Mouse (Mus musculus) lung, embryonic 16.5 days (tissue): ENCODE data around the gene Nfkb1. TPM values are rescaled to one million over a fixed set of nuclear protein-coding genes. Genes with fewer than 3 reads are reported as not detected.

Source experiments
- ATAC-seq: fragments of 200-750 bp; cut with Nextera tagmentation; 2 replicates; pipeline ENCODE4 v1.8.0; 2017; ENCODE audit warnings: low read depth, mild to moderate bottlenecking, moderate library complexity
- H3K27ac ChIP-seq: fragments of 300-500 bp; sonication (generic); 2 replicates; pipeline ENCODE4 v1.5.1; 2014; ENCODE audit warnings: mild to moderate bottlenecking, control low read depth, low read length
- H3K27me3 ChIP-seq: fragments of 300-500 bp; sonication (generic); 2 replicates; pipeline ENCODE4 v1.6.1; 2014; ENCODE audit warnings: low read depth, low read length, mixed read lengths; ENCODE audit not compliant: control insufficient read depth, insufficient read depth
- H3K36me3 ChIP-seq: fragments of 300-500 bp; sonication (generic); 2 replicates; pipeline ENCODE4 v1.6.1; 2014; ENCODE audit warnings: low read length; ENCODE audit not compliant: control insufficient read depth, insufficient read depth
- H3K4me1 ChIP-seq: fragments of 300-500 bp; sonication (generic); replicated peaks from 2 replicates; pipeline ENCODE4 v1.6.1; 2014; ENCODE audit warnings: low read length, mixed read lengths; ENCODE audit not compliant: control insufficient read depth, insufficient read depth
- H3K4me2 ChIP-seq: fragments of 300-500 bp; sonication (generic); 2 replicates; pipeline ENCODE4 v1.6.1; 2014; ENCODE audit warnings: low read depth, low read length, control low read depth
- H3K4me3 ChIP-seq: fragments of 300-500 bp; sonication (generic); 2 replicates; pipeline ENCODE4 v1.5.1; 2014; ENCODE audit warnings: mild to moderate bottlenecking, low read length, control low read depth
- H3K9ac ChIP-seq: fragments of 300-500 bp; sonication (generic); 2 replicates; pipeline ENCODE4 v1.6.1; 2014; ENCODE audit warnings: low read length, control low read depth
- H3K9me3 ChIP-seq: fragments of 300-500 bp; sonication (generic); 2 replicates; pipeline ENCODE4 v1.6.1; 2016; ENCODE audit warnings: low read length; ENCODE audit not compliant: control insufficient read depth
- WGBS: fragments of 180-500 bp; shearing (Covaris S2); extraction: QIAGEN DNeasy Blood & Tissue Kit; methylation state at CpG from one replicate; pipeline ENCODE4 v1.1.7; 2014; 5-methylcytosine and 5-hydroxymethylcytosine counted together
- polyA plus RNA-seq: library from polyadenylated mRNA; unstranded; fragments of >200 nt; fragmentation: Nextera tagmentation; extraction: Ambion mirVana; gene quantifications from 2 replicates; pipeline ENCODE4 v1.2.1, GENCODE M21; 2015

The Nfkb1 gene
- polyA plus RNA-seq, 1 experiment from 2014 or later = 26.8 TPM

GRCm38 (mm10) chr3:135727339-135727738 lies 36.0 kb upstream of the Nfkb1 start:
- WGBS = 77% methylated on average over 10 of the region's 10 CpGs
- Histone ChIP-seq H3K4me1 (no peaks in the 10 kb centered on the region; the same call in 1 of the 2 replicates), H3K9me3 (no peaks in the 10 kb centered on the region), H3K36me3 (no peaks in the 10 kb centered on the region), H3K9ac (no peak overlapping the region), H3K27me3 (no peaks in the 10 kb centered on the region), H3K27ac (no peak overlapping the region), H3K4me2 (no peak overlapping the region), H3K4me3 (no peak overlapping the region)
- ATAC-seq = no peak

GRCm38 (mm10) chr3:135726521-135727275 lies 35.4 kb upstream of the Nfkb1 start:
- Histone ChIP-seq H3K36me3 (no peaks in the 10 kb centered on the region), H3K4me3 (no peak overlapping the region), H3K27me3 (no peaks in the 10 kb centered on the region), H3K4me1 (no peaks in the 10 kb centered on the region; the same call in 1 of the 2 replicates), H3K27ac (no peak overlapping the region), H3K9ac (no peak overlapping the region), H3K4me2 (no peak overlapping the region), H3K9me3 (no peaks in the 10 kb centered on the region)
- 52% methylated on average over 7 of the region's 7 CpGs for WGBS
- no peak for ATAC-seq

GRCm38 (mm10) chr3:135726023-135726422 lies 34.7 kb upstream of the Nfkb1 start:
- no peaks in the 10 kb centered on the region; the same call in 1 of the 2 replicates for H3K4me1 ChIP-seq
- H3K36me3 ChIP-seq = no peaks in the 10 kb centered on the region
- ATAC-seq = no peak
- no peak overlapping the region for H3K4me3 ChIP-seq
- no peak overlapping the region for H3K9ac ChIP-seq
- no peaks in the 10 kb centered on the region for H3K27me3 ChIP-seq
- H3K9me3 ChIP-seq = no peaks in the 10 kb centered on the region
- H3K27ac ChIP-seq = no peak overlapping the region
- WGBS = 81% methylated on average over 15 of the region's 15 CpGs
- H3K4me2 ChIP-seq = no peak overlapping the region

GRCm38 (mm10) chr3:135722104-135722503 lies 30.8 kb upstream of the Nfkb1 start:
- H3K9ac ChIP-seq = no peak overlapping the region
- no peaks in the 10 kb centered on the region for H3K27me3 ChIP-seq
- no peak overlapping the region for H3K27ac ChIP-seq
- H3K36me3 ChIP-seq = no peaks in the 10 kb centered on the region
- H3K4me3 ChIP-seq = no peak overlapping the region
- H3K4me2 ChIP-seq = no peak overlapping the region
- H3K4me1 ChIP-seq = peaks cover 6% of the 10 kb centered on the region; the same call in 1 of the 2 replicates
- H3K9me3 ChIP-seq = no peaks in the 10 kb centered on the region
- ATAC-seq = no peak
- WGBS = 74% methylated on average over 2 of the region's 2 CpGs

- H3K4me1 ChIP-seq = peaks cover 6% of the 10 kb centered on the region; the same call in 1 of the 2 replicates
- no peak overlapping the region for H3K4me2 ChIP-seq
- no peaks in the 10 kb centered on the region for H3K27me3 ChIP-seq
- H3K9me3 ChIP-seq = no peaks in the 10 kb centered on the region
- no peaks in the 10 kb centered on the region for H3K36me3 ChIP-seq
- H3K27ac ChIP-seq = no peak overlapping the region
- H3K9ac ChIP-seq = no peak overlapping the region
- WGBS = 87% methylated on average over 3 of the region's 3 CpGs
- H3K4me3 ChIP-seq = no peak overlapping the region
- ATAC-seq = no peak
Measured at GRCm38 (mm10) chr3:135719969-135720368, 28.6 kb upstream of the Nfkb1 start.

- ATAC-seq = no peak
- Histone ChIP-seq H3K27ac (no peak overlapping the region), H3K4me3 (no peak overlapping the region), H3K4me2 (no peak overlapping the region), H3K9ac (no peak overlapping the region), H3K36me3 (no peaks in the 10 kb centered on the region), H3K4me1 (peaks cover 6% of the 10 kb centered on the region; the same call in 1 of the 2 replicates), H3K9me3 (no peaks in the 10 kb centered on the region), H3K27me3 (no peaks in the 10 kb centered on the region)
- WGBS = 41% methylated on average over 6 of the region's 6 CpGs
Measured at GRCm38 (mm10) chr3:135719179-135719532, 27.8 kb upstream of the Nfkb1 start.

GRCm38 (mm10) chr3:135718323-135719178 lies 27.2 kb upstream of the Nfkb1 start:
- no peak for ATAC-seq
- WGBS = 37% methylated on average over 6 of the region's 6 CpGs

GRCm38 (mm10) chr3:135713016-135713950 lies 21.9 kb upstream of the Nfkb1 start:
- Histone ChIP-seq H3K36me3 (no peaks in the 10 kb centered on the region), H3K9ac (no peak overlapping the region), H3K27me3 (no peaks in the 10 kb centered on the region), H3K4me3 (no peak overlapping the region), H3K27ac (no peak overlapping the region), H3K4me2 (no peak overlapping the region), H3K9me3 (no peaks in the 10 kb centered on the region), H3K4me1 (no peaks in the 10 kb centered on the region)
- ATAC-seq = no peak
- WGBS = 16% methylated on average over 4 of the region's 4 CpGs

More at GRCm38 (mm10) chr3:135718323-135719178, 27.2 kb upstream of the Nfkb1 start:
- H3K36me3 ChIP-seq = no peaks in the 10 kb centered on the region
- no peak overlapping the region for H3K4me3 ChIP-seq
- peaks cover 6% of the 10 kb centered on the region; the same call in 1 of the 2 replicates for H3K4me1 ChIP-seq
- no peaks in the 10 kb centered on the region for H3K27me3 ChIP-seq
- H3K4me2 ChIP-seq = no peak overlapping the region
- no peaks in the 10 kb centered on the region for H3K9me3 ChIP-seq
- no peak overlapping the region for H3K9ac ChIP-seq
- H3K27ac ChIP-seq = no peak overlapping the region
